Mouse (Mus musculus) subcutaneous adipose tissue, adult 2 months (tissue): ENCODE data around the gene Zfand2b. TPM values are rescaled to one million over a fixed set of nuclear protein-coding genes. Genes with fewer than 3 reads are reported as not detected.

Source experiments
- polyA plus RNA-seq: library from polyadenylated mRNA; depleted of rRNA; stranded (reverse); fragments of >200 nt; gene quantifications from 2 replicates; pipeline ENCODE4 v1.2.3, GENCODE M21; 2012; ENCODE audit warnings: low replicate concordance; rRNA removed

The Zfand2b gene
- polyA plus RNA-seq: 65.1 and 66.9 TPM in 2 replicates

GRCm38 (mm10) chr1:75168472-75169464 lies at the start of gene Zfand2b:
Gene Zfand2b (plus strand): TSS chr1:75168646.

GRCm38 (mm10) chr1:75124346-75125321 lies 43.8 kb upstream of the Zfand2b start, which contains the start of gene Nhej1:
Gene Nhej1 (minus strand): TSS chr1:75125200.

GRCm38 (mm10) chr1:75133421-75134207 lies 34.8 kb upstream of the Zfand2b start, which contains the start of gene Slc23a3:
Gene Slc23a3 (minus strand): TSS chr1:75133890.

GRCm38 (mm10) chr1:75142301-75143261 lies 25.9 kb upstream of the Zfand2b start, which contains the start of the genes Cnppd1 and Retreg2:
Gene Cnppd1 (minus strand): TSS chr1:75142711.
Gene Retreg2 (plus strand): TSS chr1:75142778.

GRCm38 (mm10) chr1:75180105-75180590 lies 11.7 kb downstream of the Zfand2b start, which contains the start of gene Abcb6:
Gene Abcb6 (minus strand): TSS chr1:75180392.

GRCm38 (mm10) chr1:75191622-75192402 lies 23.4 kb downstream of the Zfand2b start, which contains the start of the genes Ankzf1 and Atg9a:
Gene Ankzf1 (plus strand): TSS chr1:75192151.
Gene Atg9a (minus strand): TSS chr1:75192196.

GRCm38 (mm10) chr1:75210136-75211087 lies 42.0 kb downstream of the Zfand2b start, which contains the start of the genes Glb1l and Stk16:
Gene Glb1l (minus strand): TSS chr1:75210813.
Gene Stk16 (plus strand): TSS chr1:75210838.

GRCm38 (mm10) chr1:75219531-75219930 lies 51.1 kb downstream of the Zfand2b start, which contains the start of gene Tuba4a:
Gene Tuba4a (minus strand): TSS chr1:75219865.

Other genes with a start within 250 kb of the Zfand2b start
- gene Cfap65, start 233.0 kb upstream of the Zfand2b start, polyA plus RNA-seq: not detected in 2 replicates
- gene Ihh, start 217.0 kb upstream of the Zfand2b start, polyA plus RNA-seq: 0.17 and 35.2 TPM in 2 replicates
- gene Nhej1, start 43.4 kb upstream of the Zfand2b start, polyA plus RNA-seq: 3.5 and 6.6 TPM in 2 replicates
- gene Slc23a3, start 34.8 kb upstream of the Zfand2b start, polyA plus RNA-seq: 0.43 and 1.3 TPM in 2 replicates
- 47.3 and 55.4 TPM in 2 replicates for gene Cnppd1, start 25.9 kb upstream of the Zfand2b start, polyA plus RNA-seq
- 100 and 133 TPM in 2 replicates for gene Retreg2, start 25.9 kb upstream of the Zfand2b start, polyA plus RNA-seq
- gene Abcb6, start 11.7 kb downstream of the Zfand2b start, polyA plus RNA-seq: 32.2 and 39.4 TPM in 2 replicates
- gene Ankzf1, start 23.5 kb downstream of the Zfand2b start, polyA plus RNA-seq: 18.2 and 25.3 TPM in 2 replicates
- gene Atg9a, start 23.6 kb downstream of the Zfand2b start, polyA plus RNA-seq: 62.4 and 75.2 TPM in 2 replicates
- gene Glb1l, start 42.2 kb downstream of the Zfand2b start, polyA plus RNA-seq: 23.9 and 39.1 TPM in 2 replicates
- 186 and 199 TPM in 2 replicates for gene Stk16, start 42.2 kb downstream of the Zfand2b start, polyA plus RNA-seq
- gene Tuba4a, start 51.2 kb downstream of the Zfand2b start, polyA plus RNA-seq: 15.5 and 34.7 TPM in 2 replicates
- not detected in 2 replicates for gene A630095N17Rik, start 63.5 kb downstream of the Zfand2b start, polyA plus RNA-seq
- gene Dnajb2, start 67.8 kb downstream of the Zfand2b start, polyA plus RNA-seq: 42.8 TPM in 2 replicates
- 0.04 TPM in 2 replicates for gene Ptprn, start 95.9 kb downstream of the Zfand2b start, polyA plus RNA-seq
- not detected in 2 replicates for gene Resp18, start 109.8 kb downstream of the Zfand2b start, polyA plus RNA-seq
- gene Dnpep, start 149.3 kb downstream of the Zfand2b start, polyA plus RNA-seq: 152 and 178 TPM in 2 replicates
- gene Des, start 191.7 kb downstream of the Zfand2b start, polyA plus RNA-seq: 47.0 and 310 TPM in 2 replicates
- 20.5 and 125 TPM in 2 replicates for gene Speg, start 206.7 kb downstream of the Zfand2b start, polyA plus RNA-seq